Mouse (Mus musculus) cerebellum, adult 18-20 months (tissue): ENCODE data around the gene 4930503B20Rik.

ENCODE experiments used
- DNase-seq, 2 experiments: peaks; one replicate each; pipeline ENCODE4 v3.0.0; 2021

4930503B20Rik gene

GRCm38 (mm10) chr3:146596864-146597263 is 54.3 kb downstream of the 4930503B20Rik start:
- no peak for DNase-seq

GRCm38 (mm10) chr3:146596387-146596786 is 54.7 kb downstream of the 4930503B20Rik start:
- no peak for DNase-seq

GRCm38 (mm10) chr3:146595440-146595839 is 55.7 kb downstream of the 4930503B20Rik start:
- no peak for DNase-seq
